Mouse (Mus musculus) thymus, adult 2 months (tissue): ENCODE results near the gene Gm17387.

Experiments
- CTCF ChIP-seq: fragments of 200-500 bp; IDR thresholded peaks from 2 replicates; pipeline ENCODE4 v1.5.1; 2012; ENCODE audit warnings: mild to moderate bottlenecking, control low read depth, low read length, moderate library complexity, borderline replicate concordance; ENCODE audit not compliant: control insufficient read depth, poor library complexity, insufficient read depth; ENCODE audit errors: extremely low read depth
- POLR2A ChIP-seq: fragments of 200-500 bp; IDR thresholded peaks from 2 replicates; pipeline ENCODE4 v1.6.1; 2012; ENCODE audit warnings: mild to moderate bottlenecking, low read length, control low read depth, moderate library complexity; ENCODE audit not compliant: control insufficient read depth, poor library complexity, insufficient read depth; ENCODE audit errors: extremely low read depth

DNA sequence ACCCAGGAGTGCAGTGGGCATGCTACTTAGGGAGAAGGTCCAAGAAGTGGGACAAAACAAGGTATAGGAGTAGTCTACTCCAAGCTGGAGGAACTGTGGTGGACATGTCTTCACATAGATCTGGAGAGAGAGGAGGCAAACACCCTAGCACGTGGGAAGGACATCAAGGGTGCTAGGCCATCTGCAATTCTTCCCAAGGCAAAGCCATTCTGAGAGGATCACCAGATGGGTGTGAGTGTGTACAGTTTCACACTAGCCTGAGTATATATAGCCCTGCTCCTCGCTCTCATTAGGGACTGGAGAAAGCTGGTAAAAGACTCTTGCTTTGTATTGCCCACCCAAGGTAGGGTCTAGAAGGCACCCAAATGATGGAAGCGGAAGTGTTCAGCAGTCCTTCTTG, 34.4 kb downstream of the Gm17387 start:
- no peak for TF ChIP-seq CTCF
- no peak for TF ChIP-seq POLR2A
